Mouse (Mus musculus): ENCODE results near the gene Nod1. TPM values are rescaled to one million over a fixed set of nuclear protein-coding genes. Genes with fewer than 3 reads are reported as not detected.

Gene Nod1
- total and polyA plus RNA-seq, 2 experiments from 2014 or later: 4.2 to 8.3 TPM

DNA sequence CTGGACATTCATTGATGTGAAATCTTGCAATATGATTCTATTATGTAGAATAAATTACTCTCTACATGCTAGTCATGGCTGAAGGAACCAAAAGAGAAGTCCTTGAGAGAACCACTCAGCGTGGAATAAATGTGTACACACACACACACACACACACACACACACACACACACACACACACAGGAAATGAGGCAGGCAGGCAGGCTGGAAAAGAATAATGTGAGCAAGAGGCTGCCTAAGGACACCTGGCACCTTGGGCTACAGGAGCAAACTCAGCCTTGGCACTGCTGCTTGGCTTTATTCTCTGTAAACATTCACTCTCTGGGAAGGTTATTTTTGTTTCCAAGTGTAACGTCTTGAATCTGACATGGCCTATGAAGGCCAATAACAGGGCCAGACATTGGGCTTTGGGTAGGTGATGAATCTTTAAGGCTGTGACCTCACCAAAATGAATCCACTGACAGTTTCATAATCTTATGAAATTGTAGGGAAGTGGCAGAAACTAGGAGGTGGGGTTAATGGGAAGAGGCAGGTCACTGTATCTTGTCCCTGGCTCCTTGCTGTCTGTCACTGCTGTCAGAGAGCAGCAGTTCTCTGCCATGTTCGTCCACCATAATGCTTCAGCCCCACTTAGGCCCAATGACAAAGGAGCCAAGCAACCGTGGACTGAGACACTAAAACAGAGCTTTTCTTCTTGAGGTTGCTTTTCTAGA lies 26.0 kb downstream of the Nod1 start:
- no peak for TF ChIP-seq EP300 (IDR thresholded peaks at IDR 0.05; ENCODE audit: low read depth)
- no peak for TF ChIP-seq CTCF (IDR thresholded peaks at IDR 0.05; ENCODE audit: low read depth)
- no peak overlapping the region for H3K9ac ChIP-seq (replicated peaks; ENCODE audit: low read depth, low read length)

GRCm38 (mm10) chr6:54944551-54944950 lies 27.9 kb downstream of the Nod1 start:
- H3K9ac ChIP-seq (replicated peaks; ENCODE audit: low read depth, low read length): no peak overlapping the region
- ATAC-seq (ENCODE audit: insufficient read depth, low read depth): no peak
- 0 out of 2 replicates have a peak, but pooled peaks cover 3% of the 10 kb centered on the region for H3K4me1 ChIP-seq (ENCODE audit: control insufficient read depth, insufficient read depth)
- no peak overlapping the region for H3K4me3 ChIP-seq (ENCODE audit: low read depth, low read length)
- TF ChIP-seq EP300 (IDR thresholded peaks at IDR 0.05; ENCODE audit: low read depth): no peak
- TF ChIP-seq CTCF (IDR thresholded peaks at IDR 0.05; ENCODE audit: low read depth): no peak
- no peaks in the 10 kb centered on the region for H3K9me3 ChIP-seq (replicated peaks; ENCODE audit: control insufficient read depth, low read length)
- peaks cover 26% of the 10 kb centered on the region for H3K27me3 ChIP-seq (ENCODE audit: control insufficient read depth, insufficient read depth, low read length)
- no peak overlapping the region for H3K27ac ChIP-seq (ENCODE audit: low read depth)
- no peak for DNase-seq (ENCODE audit: low spot score)
- WGBS: 83% methylated on average over 16 of the region's 16 CpGs
- H3K4me2 ChIP-seq (ENCODE audit: low read depth, low read length): no peak overlapping the region
- H3K36me3 ChIP-seq (replicated peaks; ENCODE audit: control insufficient read depth, insufficient read depth, low read length): peaks cover 16% of the 10 kb centered on the region

More for the DNA sequence above, 26.0 kb downstream of the Nod1 start:
- DNase-seq (ENCODE audit: low spot score) (no peak), ATAC-seq (ENCODE audit: insufficient read depth, low read depth) (no peak)
- H3K9me3 ChIP-seq (replicated peaks; ENCODE audit: control insufficient read depth, low read length): no peaks in the 10 kb centered on the region
- no peak overlapping the region for H3K27ac ChIP-seq (ENCODE audit: low read depth)
- no peak overlapping the region for H3K4me2 ChIP-seq (ENCODE audit: low read depth, low read length)
- WGBS: 61% methylated on average over 4 of the region's 4 CpGs
- peaks cover 16% of the 10 kb centered on the region for H3K36me3 ChIP-seq (replicated peaks; ENCODE audit: control insufficient read depth, insufficient read depth, low read length)
- H3K27me3 ChIP-seq (ENCODE audit: control insufficient read depth, insufficient read depth, low read length): peaks cover 26% of the 10 kb centered on the region
- no peaks in the 10 kb centered on the region for H3K4me1 ChIP-seq (ENCODE audit: control insufficient read depth, insufficient read depth)
- no peak overlapping the region for H3K4me3 ChIP-seq (ENCODE audit: low read depth, low read length)

GRCm38 (mm10) chr6:54943753-54944152 lies 28.7 kb downstream of the Nod1 start:
- ATAC-seq (ENCODE audit: insufficient read depth, low read depth): no peak
- no peak overlapping the region for H3K27ac ChIP-seq (ENCODE audit: low read depth)
- WGBS: 54% methylated on average over 24 of the region's 24 CpGs

DNA sequence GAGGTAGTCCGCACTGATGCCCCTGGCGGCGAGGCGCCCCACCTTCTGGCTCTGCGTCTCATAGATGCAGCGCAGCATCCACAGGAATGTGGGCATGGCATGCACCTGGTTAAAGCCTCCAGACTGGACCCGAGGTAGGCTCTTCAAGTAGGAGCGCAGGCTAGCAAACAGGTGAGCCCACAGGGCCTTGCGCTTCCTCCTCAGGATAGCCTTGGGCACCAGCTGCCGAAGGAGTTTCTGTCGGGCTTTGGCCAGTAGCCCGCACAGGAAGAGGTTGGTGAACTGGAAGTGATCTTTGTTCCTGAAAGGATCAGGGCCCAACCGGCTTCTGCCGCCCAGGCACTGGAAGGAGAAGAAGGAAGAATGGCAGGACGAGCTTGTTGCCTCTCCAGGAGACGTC lies 29.1 kb downstream of the Nod1 start:
- H3K9ac ChIP-seq (replicated peaks; ENCODE audit: low read depth, low read length): no peak overlapping the region
- H3K36me3 ChIP-seq (replicated peaks; ENCODE audit: control insufficient read depth, insufficient read depth, low read length): peaks cover 16% of the 10 kb centered on the region
- no peak overlapping the region for H3K27ac ChIP-seq (ENCODE audit: low read depth)
- TF ChIP-seq EP300 (IDR thresholded peaks at IDR 0.05; ENCODE audit: low read depth): no peak
- TF ChIP-seq CTCF (IDR thresholded peaks at IDR 0.05; ENCODE audit: low read depth): no peak; the same call in 1 of the 2 replicates
- DNase-seq (ENCODE audit: low spot score) (no peak), ATAC-seq (ENCODE audit: insufficient read depth, low read depth) (no peak)
- peaks cover 26% of the 10 kb centered on the region for H3K27me3 ChIP-seq (ENCODE audit: control insufficient read depth, insufficient read depth, low read length)
- WGBS: 74% methylated on average over 16 of the region's 16 CpGs
- no peak overlapping the region for H3K4me2 ChIP-seq (ENCODE audit: low read depth, low read length)
- H3K4me3 ChIP-seq (ENCODE audit: low read depth, low read length): no peak overlapping the region
- H3K9me3 ChIP-seq (replicated peaks; ENCODE audit: control insufficient read depth, low read length): no peaks in the 10 kb centered on the region
- H3K4me1 ChIP-seq (ENCODE audit: control insufficient read depth, insufficient read depth): 0 out of 2 replicates have a peak, but pooled peaks cover 3% of the 10 kb centered on the region

More at GRCm38 (mm10) chr6:54943753-54944152, 28.7 kb downstream of the Nod1 start:
- H3K4me2 ChIP-seq (ENCODE audit: low read depth, low read length): no peak overlapping the region
- 0 out of 2 replicates have a peak, but pooled peaks cover 3% of the 10 kb centered on the region for H3K4me1 ChIP-seq (ENCODE audit: control insufficient read depth, insufficient read depth)
- no peaks in the 10 kb centered on the region for H3K9me3 ChIP-seq (replicated peaks; ENCODE audit: control insufficient read depth, low read length)
- DNase-seq (ENCODE audit: low spot score): no peak
- H3K27me3 ChIP-seq (ENCODE audit: control insufficient read depth, insufficient read depth, low read length): peaks cover 26% of the 10 kb centered on the region
- no peak overlapping the region for H3K4me3 ChIP-seq (ENCODE audit: low read depth, low read length)
- peaks cover 16% of the 10 kb centered on the region for H3K36me3 ChIP-seq (replicated peaks; ENCODE audit: control insufficient read depth, insufficient read depth, low read length)
- TF ChIP-seq CTCF (IDR thresholded peaks at IDR 0.05; ENCODE audit: low read depth) (no peak), EP300 (IDR thresholded peaks at IDR 0.05; ENCODE audit: low read depth) (no peak)
- H3K9ac ChIP-seq (replicated peaks; ENCODE audit: low read depth, low read length): no peak overlapping the region

GRCm38 (mm10) chr6:54941149-54941548 lies 31.3 kb downstream of the Nod1 start:
- H3K4me3 ChIP-seq (ENCODE audit: low read depth, low read length): no peak overlapping the region
- H3K27ac ChIP-seq (ENCODE audit: low read depth): no peak overlapping the region
- no peak for DNase-seq (ENCODE audit: low spot score)
- peaks cover 26% of the 10 kb centered on the region for H3K27me3 ChIP-seq (ENCODE audit: control insufficient read depth, insufficient read depth, low read length)
- H3K36me3 ChIP-seq (replicated peaks; ENCODE audit: control insufficient read depth, insufficient read depth, low read length): peaks cover 11% of the 10 kb centered on the region
- H3K9ac ChIP-seq (replicated peaks; ENCODE audit: low read depth, low read length): no peak overlapping the region
- no peak for TF ChIP-seq EP300 (IDR thresholded peaks at IDR 0.05; ENCODE audit: low read depth)
- no peak for TF ChIP-seq CTCF (IDR thresholded peaks at IDR 0.05; ENCODE audit: low read depth)
- WGBS: 85% methylated on average over 6 of the region's 6 CpGs
- H3K9me3 ChIP-seq (replicated peaks; ENCODE audit: control insufficient read depth, low read length): no peaks in the 10 kb centered on the region
- H3K4me1 ChIP-seq (ENCODE audit: control insufficient read depth, insufficient read depth): 0 out of 2 replicates have a peak, but pooled peaks cover 3% of the 10 kb centered on the region
- H3K4me2 ChIP-seq (ENCODE audit: low read depth, low read length): no peak overlapping the region
- no peak for ATAC-seq (ENCODE audit: insufficient read depth, low read depth)

Measured in heart, postnatal 0 days (tissue).